Mouse (Mus musculus) MEL-GATA-1-ER (cell line): ENCODE measurements at regions not wholly inside any gene's neighbourhood (a gene's known extent, or its start where the extent isn't known, plus 50 kb on each side); places are given as distances from the start of the nearest gene placed in this dataset.

Experiments used
- DNase-seq: peaks from one replicate; pipeline ENCODE4 v3.0.0-alpha.2; 2012; ENCODE audit warnings: low read depth; ENCODE audit errors: extremely low read depth

DNA sequence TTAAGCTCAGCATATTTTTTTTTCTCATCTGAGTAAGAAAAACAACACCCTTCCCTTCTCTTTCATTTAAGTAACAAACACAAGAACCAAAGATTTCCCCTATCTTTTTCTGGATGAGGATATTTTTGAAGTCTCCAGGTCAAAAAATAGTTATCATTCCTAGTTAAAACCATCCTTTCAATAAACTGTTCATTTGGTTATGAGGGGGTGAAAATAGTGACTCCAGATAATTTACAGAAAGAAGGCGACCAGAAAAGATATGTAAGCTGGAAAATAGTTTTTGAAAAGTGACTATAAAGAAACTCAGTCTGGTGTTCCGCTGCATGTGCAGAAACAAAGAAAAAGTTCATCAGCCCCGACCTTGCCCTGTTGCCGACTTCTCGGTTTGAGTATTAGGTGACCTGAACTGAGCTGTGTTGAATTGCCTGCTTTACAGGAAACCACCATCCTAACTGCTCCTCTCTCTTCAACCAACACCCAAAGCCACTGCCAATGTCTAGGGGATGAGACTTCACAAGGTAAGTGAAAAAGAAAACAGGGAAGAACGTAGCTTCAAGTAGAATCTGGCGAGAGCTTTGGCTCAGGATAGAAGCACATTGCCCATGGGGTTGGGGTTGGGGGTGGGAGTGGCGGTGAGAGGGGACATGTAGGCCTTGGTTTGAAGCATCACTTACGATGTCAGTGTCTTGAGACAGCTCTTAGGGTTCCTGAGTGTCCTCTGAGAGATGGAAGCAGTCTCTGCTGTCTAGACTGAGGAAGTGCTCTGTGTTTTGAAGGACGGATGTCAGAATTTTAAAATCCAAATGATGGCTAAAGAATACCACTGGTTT lies 104.6 kb downstream of the Ube2e3 start:
- DNase-seq, result no peak

DNA sequence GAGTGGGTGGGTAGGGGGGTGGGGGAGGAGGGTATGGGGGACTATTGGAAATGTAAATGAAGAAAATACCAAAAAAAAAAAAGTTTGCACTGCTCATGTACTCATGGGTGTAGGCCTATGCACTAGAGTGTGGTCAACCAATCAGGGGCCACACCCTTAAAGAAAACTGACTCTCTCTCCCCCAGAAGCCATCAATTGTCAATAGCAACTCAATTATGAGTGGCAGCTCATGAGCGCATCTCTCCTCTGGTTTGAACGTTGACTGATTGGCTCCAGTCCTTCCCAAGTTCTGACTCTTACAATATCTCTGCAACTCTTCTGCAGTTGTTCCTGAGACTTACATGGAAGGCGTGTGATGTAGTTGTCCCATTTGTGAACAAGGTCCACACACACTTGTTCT lies 105.9 kb downstream of the Ube2e3 start:
- DNase-seq, result no peak

DNA sequence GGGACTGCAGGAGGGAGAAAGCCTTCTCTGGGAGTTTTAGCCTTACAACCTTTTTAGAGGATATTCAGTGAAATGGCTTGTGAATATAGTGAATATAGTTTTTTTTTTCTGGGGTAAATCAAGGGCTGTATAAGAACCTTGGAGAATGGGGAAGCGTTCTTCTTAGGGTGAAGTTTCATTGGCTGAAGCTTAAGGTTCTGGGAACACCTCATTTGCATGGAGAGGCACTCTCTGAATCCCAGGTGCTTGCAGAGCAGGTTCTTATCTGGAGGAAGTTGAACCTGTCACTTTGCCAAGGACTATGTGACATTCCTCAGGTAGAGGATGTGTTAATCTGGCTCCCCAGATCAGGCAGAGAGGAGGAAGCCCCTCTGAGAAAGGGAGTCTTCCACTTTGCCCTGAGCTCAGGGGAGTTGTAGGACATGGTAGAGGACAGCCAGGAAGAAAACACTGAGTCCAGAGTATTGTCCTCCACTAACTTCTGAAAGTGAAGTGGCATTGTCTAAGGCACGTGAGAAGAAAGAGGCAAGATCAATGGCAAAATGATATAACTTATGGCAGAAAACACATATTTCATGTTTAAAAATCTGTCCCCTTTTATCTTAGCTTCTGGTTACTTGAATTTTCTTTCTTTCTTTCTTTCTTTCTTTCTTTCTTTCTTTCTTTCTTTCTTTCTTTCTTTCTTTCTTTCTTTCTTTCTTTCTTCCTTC lies 106.9 kb downstream of the Ube2e3 start:
- no peak for DNase-seq

DNA sequence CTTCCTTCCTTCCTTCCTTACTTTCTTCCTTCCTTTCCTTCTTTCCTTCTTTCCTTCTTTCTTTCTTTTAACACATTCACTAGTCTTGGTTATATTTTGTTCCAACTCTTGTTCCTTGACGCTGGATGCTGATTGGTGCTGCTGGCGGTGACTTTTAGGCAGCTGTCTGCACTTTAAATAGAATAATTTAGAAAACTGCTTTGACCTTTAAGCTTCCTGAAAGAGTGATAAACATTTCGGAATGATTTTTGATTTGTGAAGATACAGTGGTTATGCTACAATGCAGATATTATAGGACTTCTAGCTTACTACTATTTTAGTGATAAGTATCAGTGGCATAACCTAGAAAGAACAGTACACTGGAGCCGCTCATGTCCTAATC lies 107.5 kb downstream of the Ube2e3 start:
- DNase-seq, result no peak

DNA sequence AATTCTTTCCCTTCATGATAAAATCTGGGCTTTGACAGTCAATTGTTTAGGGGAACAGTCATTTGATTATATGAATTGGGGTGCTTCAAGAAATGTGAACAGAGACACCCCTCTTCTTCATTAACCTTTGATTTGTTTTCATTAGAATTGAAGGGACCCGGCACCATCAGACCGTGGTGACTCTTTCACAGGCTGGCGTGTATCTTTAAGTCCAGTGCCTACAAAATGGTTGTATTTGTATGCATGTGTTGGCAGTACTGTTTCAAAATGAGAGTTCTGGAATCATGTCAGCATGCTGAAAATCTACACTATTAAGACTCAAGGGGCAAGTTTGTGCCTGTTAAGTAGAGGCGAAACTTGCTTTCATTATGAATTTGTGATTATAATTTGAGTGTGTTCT lies 108.2 kb downstream of the Ube2e3 start:
- no peak for DNase-seq

DNA sequence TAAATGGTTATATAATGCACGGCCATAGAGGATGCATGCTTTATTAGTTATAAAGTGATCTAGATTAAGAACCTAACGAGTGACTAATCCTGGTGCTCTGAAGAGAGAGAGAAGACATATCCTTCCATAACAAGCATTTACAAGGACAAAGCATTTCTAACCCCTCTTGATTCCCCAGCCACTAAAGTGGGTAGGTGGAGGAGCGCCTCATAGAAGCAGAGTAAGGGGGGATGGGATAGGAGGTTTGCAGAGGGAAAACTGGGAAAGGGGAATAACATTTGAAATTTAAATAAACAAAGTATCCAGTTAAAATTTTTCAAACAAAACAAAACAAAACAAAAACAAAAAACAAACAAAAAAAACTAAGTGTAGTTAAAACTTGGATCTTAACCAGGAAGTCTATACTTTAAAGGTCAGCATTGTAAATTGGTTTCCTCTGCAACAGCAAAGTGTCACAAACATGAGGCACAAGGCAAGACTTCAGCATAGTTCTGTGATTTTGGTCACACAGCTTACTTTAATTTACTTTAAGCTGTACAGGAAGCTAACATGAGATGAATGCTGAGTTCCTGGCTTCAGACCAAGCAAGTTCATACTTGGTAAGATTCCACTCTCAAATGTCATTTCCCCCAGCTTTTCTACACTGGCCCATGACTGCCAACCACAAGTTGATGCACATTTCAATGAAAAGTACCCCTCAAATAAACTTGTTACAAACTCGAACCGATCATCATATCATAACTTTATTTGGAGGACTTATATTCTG lies 109.9 kb downstream of the Ube2e3 start:
- no peak for DNase-seq

DNA sequence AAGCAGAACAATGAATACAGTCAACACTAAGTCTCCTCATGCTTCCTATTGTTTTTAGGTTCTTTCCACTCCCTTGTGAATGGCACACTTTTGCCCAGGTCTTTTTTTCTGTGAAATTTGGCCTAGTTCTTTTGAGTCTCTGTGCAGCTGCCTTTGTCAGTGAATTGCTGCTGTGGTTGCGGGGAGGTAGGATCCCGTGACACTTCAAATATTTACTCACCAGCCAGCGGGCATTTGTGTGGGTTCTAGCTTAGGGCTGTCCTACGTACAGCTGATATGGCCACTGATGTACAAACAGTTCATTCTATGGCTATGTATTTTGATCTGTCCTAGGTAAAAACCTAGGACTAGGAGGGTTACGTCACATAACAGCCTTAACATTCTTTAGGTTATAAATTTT lies 112.1 kb downstream of the Ube2e3 start:
- DNase-seq, result no peak

DNA sequence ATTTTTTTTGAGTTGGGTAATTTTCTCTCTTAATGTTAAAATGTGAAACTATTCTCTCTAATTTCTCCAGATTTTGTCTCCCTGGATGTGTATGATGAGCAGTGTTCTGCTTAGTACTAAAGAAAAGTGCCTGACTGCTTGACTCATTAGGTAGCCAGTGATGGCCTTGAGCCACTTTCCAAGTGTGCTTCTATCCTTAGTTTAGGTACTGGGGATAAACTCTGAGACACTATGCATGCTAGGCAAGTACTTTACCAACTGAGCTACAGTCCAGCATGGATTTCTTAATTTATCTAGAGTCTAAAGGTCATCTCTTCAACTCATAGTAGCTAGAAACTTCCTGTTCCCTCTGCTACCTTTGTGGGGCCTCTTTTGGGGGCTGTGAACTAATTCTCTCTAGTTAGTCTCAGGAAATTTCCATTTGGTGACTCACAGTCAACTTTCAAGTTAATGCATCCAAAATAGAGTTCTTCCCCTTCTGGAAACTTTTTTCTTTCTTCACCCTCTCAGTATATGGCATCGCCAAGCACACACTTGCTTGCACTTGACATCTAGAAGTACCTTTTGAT lies 112.8 kb downstream of the Ube2e3 start:
- DNase-seq, result no peak

DNA sequence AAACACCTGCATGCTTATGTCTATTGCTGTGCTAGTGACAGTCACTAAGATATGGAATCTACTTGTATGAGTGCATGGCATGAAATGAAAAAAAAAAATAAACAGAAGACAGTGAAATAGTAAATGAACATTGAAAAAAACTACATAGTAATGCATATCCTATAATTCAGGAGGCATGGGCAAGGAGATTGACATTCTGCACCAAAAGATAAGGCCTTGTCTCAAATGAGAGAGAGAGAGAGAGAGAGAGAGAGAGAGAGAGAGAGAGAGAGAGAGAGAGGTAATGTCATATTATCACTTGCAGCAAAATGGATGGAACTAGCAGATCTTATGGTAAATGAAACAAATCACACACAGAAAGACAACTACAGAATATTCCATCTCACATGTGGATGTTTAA lies 115.4 kb downstream of the Ube2e3 start:
- DNase-seq, result no peak

DNA sequence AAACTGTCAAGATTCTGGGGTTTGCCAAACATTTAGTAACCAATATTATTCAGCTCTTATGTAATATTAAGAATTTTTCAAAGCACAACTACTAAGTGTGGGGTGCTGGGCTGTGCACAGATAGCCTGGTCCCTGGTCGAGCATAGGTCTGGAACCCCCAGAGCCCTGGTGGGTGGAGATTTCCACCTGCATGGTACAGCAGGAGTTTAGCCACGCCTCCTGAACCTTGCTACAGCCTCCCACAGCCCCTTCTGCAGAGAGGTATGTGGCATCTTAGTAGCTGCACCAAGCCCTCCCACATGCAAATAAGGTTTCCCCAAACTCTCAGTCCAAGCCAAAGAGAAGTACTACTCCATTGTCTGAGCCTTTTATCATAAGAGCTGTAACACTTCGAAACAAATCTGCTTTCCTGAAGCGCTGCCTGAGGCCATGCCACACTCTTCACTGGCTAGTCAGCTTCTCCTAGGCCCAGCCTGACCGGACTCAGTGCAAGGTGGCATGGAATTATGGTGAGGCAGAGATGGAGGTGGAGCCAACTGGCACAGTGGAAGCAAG lies 116.1 kb downstream of the Ube2e3 start:
- DNase-seq, result no peak

DNA sequence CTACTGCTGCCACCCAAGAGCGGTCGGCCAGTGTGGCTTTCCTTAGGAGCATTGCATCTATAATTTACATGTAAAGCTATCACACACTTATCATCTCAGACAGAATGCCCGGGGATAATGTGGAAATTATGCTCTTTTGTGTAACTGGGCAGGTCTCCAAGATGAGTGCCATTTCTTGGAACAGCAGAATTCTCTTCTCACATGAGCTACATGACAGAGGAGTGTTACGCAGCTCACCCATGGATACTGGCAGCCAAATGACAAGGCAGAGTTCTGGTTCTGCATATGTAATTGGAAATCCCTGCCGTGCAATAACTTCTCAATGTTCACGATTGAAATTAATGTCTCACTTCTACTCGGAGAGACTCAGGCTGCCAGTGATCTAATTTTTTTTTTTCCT lies 119.1 kb downstream of the Ube2e3 start:
- DNase-seq, result no peak

DNA sequence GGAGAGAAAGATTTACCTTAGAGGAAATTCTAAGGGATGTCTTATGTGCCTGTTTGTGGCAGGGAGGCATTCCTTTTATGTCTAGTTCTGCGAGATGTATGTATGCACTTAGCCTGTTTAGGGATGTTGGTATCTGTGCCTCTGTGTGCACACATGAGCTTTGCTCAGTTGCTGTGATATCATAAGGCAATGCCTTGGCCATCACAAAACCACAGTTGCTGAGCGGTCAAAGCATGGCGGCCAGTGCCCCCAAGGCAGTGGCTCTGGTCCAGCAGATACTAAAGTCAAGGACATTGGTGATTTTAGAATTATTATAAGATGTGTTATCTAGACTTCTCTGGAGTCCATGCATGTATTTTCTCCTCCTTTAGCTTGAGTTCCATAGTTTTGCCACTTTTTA lies 119.5 kb downstream of the Ube2e3 start:
- no peak for DNase-seq

DNA sequence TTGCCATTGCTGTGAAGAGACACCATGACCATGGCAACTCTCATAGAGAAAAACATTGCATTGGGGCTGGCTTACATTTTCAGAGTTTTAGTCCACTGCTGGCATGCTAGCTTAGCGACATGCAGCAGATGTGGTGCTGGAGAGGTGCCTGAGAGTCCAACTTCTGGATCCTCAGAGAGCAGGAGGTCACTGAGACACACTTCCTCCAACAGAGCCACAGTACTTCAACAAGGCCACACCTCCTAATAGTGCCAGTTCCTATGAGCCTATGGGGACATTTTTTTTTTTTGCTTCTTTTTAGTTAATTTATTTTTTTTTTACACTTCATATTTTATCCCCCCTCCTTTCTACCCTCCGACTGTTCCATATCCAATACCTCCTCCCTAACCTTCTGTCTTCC lies 120.3 kb downstream of the Ube2e3 start:
- no peak for DNase-seq

DNA sequence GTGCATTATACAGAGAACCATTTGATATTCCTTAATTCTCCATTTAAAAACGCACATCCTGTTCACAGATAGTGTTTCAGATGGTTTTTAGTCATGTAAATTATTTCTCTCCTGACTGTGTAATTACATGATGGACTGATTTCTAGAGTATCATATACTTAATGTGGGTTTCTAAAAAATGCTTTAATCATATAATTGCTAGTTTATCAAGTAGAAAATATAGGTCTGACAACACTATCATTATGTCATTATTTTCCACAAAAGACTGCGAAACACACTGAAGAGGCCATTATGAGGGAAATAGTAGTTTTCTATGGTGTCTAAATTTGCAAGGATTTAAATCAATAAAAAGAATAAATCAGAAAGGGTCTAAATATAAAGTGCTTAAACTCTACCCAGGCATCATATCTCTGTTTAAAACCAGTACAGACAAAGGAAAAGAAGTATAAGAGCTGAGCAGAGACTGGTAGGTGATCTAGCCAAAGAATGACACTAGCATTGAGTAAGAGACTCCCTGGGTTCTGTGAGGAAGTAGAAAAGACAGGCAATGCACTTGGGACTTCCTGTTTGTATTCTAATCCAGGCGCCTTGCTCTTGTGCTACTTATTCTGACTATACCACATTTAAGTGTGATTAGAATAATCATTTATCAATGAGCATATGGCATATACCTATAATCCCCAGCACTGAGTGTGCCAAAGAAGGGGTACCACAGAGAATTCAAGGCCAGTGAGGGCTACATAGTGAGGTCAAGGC lies 127.1 kb downstream of the Ube2e3 start:
- peak; percentile 14 for DNase-seq

DNA sequence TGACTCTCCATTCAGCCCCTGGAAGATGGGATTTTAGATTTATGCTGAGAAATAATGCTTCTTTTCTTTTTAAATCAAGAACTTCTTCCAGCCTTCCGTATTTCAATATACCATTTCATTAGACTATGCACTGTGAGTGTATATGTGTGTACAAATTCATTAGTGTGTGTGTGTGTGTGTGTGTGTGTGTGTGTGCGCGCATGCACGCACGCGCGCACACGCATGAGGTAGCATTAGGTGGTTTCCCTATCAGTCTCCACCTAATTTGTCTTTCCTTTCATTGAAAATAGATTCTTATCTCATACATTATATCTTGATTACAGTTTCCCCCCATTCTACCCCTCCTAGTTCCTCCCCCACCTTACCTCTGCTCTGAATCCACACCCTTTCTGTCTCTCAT lies 130.7 kb downstream of the Ube2e3 start:
- no peak for DNase-seq

DNA sequence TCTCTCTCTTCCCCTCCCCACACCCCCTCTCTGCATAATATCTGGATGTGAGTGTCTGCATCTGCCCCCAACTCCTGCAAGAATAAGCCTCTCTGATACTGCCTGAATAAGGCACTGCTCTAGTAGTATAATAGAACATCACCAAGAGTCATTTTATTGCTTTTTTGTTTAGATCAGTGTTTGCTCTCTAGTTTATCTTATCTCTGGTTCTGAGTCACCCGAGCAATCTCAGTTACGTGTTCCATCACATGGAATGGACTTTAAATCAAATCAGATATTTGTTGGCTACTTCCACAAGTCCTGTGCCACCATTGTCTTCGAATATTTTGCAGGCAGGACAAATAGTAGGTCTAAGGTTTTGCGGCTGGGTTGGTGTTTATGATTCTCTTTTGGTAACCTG lies 131.5 kb downstream of the Ube2e3 start:
- no peak for DNase-seq

DNA sequence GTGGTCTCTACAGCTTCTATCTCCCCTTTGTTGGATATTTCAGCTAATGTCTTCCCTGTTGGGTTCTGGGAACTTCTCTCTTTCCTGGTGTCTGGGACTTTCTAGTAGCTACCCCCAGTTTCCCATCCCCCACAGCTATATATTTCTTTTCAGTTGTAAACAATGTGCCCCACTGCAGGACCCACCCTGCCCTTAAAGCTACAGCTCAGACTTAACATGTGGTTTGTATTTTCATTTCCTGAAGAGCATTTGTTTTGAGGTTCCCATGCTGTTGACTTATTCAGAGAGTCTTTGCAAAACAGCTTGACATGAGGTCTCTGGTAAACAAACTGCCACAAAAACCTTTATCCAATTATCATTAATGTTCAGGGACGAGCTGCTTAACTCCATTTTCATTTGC lies 136.9 kb downstream of the Ube2e3 start:
- no peak for DNase-seq

DNA sequence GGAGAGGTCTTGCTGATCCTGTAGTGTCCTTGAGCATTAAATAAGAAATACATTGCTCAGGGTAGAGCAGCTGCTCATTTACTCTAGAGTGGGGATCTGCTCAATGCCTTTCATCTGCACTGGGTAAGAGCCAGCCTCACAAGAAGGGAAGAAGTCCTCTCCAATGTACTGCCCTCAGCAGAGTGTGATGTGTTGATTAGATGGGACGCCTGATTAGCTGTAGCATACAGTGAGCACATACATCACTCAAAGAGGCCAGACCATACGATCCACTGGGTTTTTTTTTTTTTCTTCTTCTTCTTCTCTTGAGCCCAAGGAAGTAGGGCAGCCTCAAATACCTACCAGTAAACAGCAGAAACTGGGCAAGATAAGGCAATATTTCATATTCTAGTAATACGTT lies 140.7 kb downstream of the Ube2e3 start:
- DNase-seq, result no peak

DNA sequence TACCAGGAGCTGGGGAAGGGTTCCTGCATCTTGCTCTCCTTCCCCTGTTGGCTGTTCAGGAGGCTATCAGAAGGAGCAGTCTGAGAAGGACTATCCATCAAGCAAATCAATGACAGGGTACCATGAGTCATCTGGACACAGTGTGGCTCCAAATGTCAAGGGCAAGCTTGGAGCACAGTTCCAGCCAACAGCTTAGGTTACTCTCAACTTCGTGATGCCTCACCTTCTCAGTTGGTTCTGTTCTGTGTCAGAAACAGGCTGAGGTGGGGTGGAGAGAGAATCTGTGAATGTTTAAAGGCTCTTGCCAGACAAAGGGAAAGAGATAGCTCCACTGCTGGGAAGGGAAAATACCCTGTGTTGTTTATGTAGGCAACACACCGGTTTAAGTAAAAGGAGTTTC lies 141.9 kb downstream of the Ube2e3 start:
- no peak for DNase-seq

DNA sequence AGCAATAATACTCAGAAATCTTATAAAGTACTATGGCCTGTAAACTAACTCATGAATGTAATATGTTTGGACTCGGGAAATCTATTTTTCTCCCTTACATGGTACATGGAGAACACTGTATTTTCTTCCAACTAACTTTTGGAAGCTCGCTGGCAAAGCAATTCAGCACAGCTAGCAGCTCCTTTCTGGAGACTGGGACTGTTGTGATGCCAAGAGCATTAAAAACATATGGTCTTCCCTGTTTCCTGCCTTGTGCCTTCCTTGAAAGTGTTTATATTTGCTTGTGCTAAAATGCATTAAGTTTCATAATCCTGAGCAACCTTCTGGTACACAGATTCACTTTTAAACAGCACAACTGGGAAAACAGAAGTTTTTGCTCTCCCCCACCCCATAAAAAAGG lies 142.3 kb downstream of the Ube2e3 start:
- DNase-seq, result no peak
